ENCODE assay signal across 16 mouse cellular contexts in genomic region chr1:141401334-141401733, GRCm38 (mm10).
"Had no signal": no experiment of that assay in that cellular context is flagged by ENCODE, and none has a peak within 500 bp of the region (broad histone marks: within the 10 kb centered on the region; RNA-seq: fewer than 3 reads in every experiment).

No protein-coding gene starts in this region.

- H3K4me2 ChIP-seq: neural tube, embryonic 13.5 days; neural tube, embryonic 15.5 days; stomach, embryonic 15.5 days had no signal

- H3K27me3 ChIP-seq: neural tube, embryonic 13.5 days; neural tube, embryonic 15.5 days; stomach, embryonic 15.5 days had no signal

- H3K4me3 ChIP-seq: neural tube, embryonic 13.5 days; neural tube, embryonic 15.5 days; stomach, embryonic 15.5 days had no signal

- H3K27ac ChIP-seq: neural tube, embryonic 13.5 days; neural tube, embryonic 15.5 days; stomach, embryonic 15.5 days; stomach, postnatal 0 days had no signal

- DNase-seq: retina, postnatal 1 day; right cerebral cortex, adult 18-20 months; right cerebral cortex, postnatal 14 days; right cerebral cortex, postnatal 25 days; right cerebral cortex, postnatal 4 days; spleen, adult 18-20 months; thymus, adult 18-20 months; thymus, adult 2 months; thymus, postnatal 14 days; thymus, postnatal 25 days; thymus, postnatal 36 days; thymus, postnatal 4 days had no signal

- H3K9ac ChIP-seq: neural tube, embryonic 13.5 days; neural tube, embryonic 15.5 days; stomach, embryonic 15.5 days had no signal

- H3K36me3 ChIP-seq: neural tube, embryonic 13.5 days; neural tube, embryonic 15.5 days; stomach, embryonic 15.5 days had no signal

- H3K4me1 ChIP-seq: neural tube, embryonic 13.5 days; neural tube, embryonic 15.5 days; stomach, embryonic 15.5 days had no signal

- H3K9me3 ChIP-seq: neural tube, embryonic 13.5 days; neural tube, embryonic 15.5 days; stomach, embryonic 15.5 days had no signal
